Mouse (Mus musculus) ES-Bruce4 (cell line): ENCODE results near the gene H2al1i. TPM values are rescaled to one million over a fixed set of nuclear protein-coding genes. Genes with fewer than 3 reads are reported as not detected.

Experiments
- H3K27ac ChIP-seq: 2 replicates; pipeline ENCODE4 v1.5.1; 2012; ENCODE audit warnings: low read length, inconsistent platforms; ENCODE audit not compliant: insufficient read depth
- H3K27me3 ChIP-seq: 2 replicates; pipeline ENCODE4 v1.6.1; 2012; ENCODE audit warnings: mild to moderate bottlenecking, low read length, inconsistent platforms; ENCODE audit not compliant: control insufficient read depth, poor library complexity, insufficient read depth, severe bottlenecking
- H3K36me3 ChIP-seq: 2 replicates; pipeline ENCODE4 v1.6.1; 2012; ENCODE audit warnings: inconsistent platforms, mild to moderate bottlenecking, low read length, moderate library complexity; ENCODE audit not compliant: control insufficient read depth, poor library complexity, insufficient read depth, severe bottlenecking
- H3K4me1 ChIP-seq: one replicate; pipeline ENCODE4 v1.8.1; 2011; ENCODE audit warnings: low read length; ENCODE audit not compliant: control insufficient read depth, insufficient read depth
- H3K4me3 ChIP-seq: 2 replicates; pipeline ENCODE4 v1.5.1; 2011; ENCODE audit warnings: low read depth, mild to moderate bottlenecking, low read length
- H3K9ac ChIP-seq: 2 replicates; pipeline ENCODE4 v1.6.1; 2012; ENCODE audit warnings: low read depth, mild to moderate bottlenecking, inconsistent platforms; ENCODE audit not compliant: poor library complexity, severe bottlenecking
- H3K9me3 ChIP-seq: replicated peaks from 2 replicates; pipeline ENCODE4 v1.6.1; 2012; ENCODE audit warnings: mild to moderate bottlenecking, low read length, inconsistent platforms; ENCODE audit not compliant: control insufficient read depth, poor library complexity, insufficient read depth, severe bottlenecking
- CTCF ChIP-seq: IDR thresholded peaks from one replicate; pipeline ENCODE4 v1.8.1; 2011; ENCODE audit warnings: low read depth, low read length
- EP300 ChIP-seq: IDR thresholded peaks from 2 replicates; pipeline ENCODE4 v1.6.1; 2011; ENCODE audit warnings: low read depth, low read length; ENCODE audit not compliant: insufficient read depth
- POLR2A ChIP-seq: IDR thresholded peaks from one replicate; pipeline ENCODE4 v1.8.1; 2011; ENCODE audit warnings: low read length; ENCODE audit not compliant: insufficient read depth
- polyA plus RNA-seq: library from polyadenylated mRNA; stranded (reverse); fragments of >200 nt; gene quantifications from 2 replicates; pipeline ENCODE4 v1.2.4, GENCODE M21; 2011; ENCODE audit warnings: low read depth; ENCODE audit not compliant: missing spikeins, insufficient read depth, insufficient read length

H2al1i gene
- polyA plus RNA-seq, 1 experiment = not detected

GRCm38 (mm10) chrX:11360823-11361222, 36.4 kb downstream of the H2al1i start:
- TF ChIP-seq POLR2A (no peak), CTCF (no peak), EP300 (no peak)
- Histone ChIP-seq H3K27ac (no peak overlapping the region), H3K36me3 (no peaks in the 10 kb centered on the region), H3K9ac (no peak overlapping the region), H3K27me3 (no peaks in the 10 kb centered on the region), H3K9me3 (no peaks in the 10 kb centered on the region), H3K4me1 (no peaks in the 10 kb centered on the region), H3K4me3 (no peak overlapping the region)

GRCm38 (mm10) chrX:11361261-11361660, 36.8 kb downstream of the H2al1i start:
- H3K4me3 ChIP-seq = no peak overlapping the region
- no peak for TF ChIP-seq EP300
- no peak for TF ChIP-seq CTCF
- no peak for TF ChIP-seq POLR2A
- H3K4me1 ChIP-seq = no peaks in the 10 kb centered on the region
- no peaks in the 10 kb centered on the region for H3K27me3 ChIP-seq
- H3K9ac ChIP-seq = no peak overlapping the region
- H3K27ac ChIP-seq = no peak overlapping the region
- H3K36me3 ChIP-seq = no peaks in the 10 kb centered on the region
- no peaks in the 10 kb centered on the region for H3K9me3 ChIP-seq

DNA sequence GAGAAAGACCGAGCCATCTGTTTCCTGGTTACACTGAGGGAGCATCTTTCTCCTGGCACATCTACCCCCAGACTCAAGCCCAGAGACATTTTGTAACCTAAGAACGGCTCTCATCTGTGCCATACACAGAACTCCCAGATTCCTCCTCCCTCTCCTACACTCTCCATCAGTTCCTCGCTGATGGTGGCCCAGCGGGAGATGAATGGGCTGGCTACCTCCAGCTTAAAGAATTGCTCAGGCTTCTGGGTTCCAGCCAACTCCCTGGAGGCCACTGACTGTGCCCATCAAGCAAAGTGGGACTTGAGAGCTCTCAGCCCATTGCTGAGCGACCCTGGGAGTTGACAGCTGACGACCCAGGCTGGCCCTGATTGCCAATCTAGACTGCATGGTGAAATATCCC, 39.4 kb downstream of the H2al1i start:
- H3K27ac ChIP-seq = no peak overlapping the region
- no peaks in the 10 kb centered on the region for H3K4me1 ChIP-seq
- no peak overlapping the region for H3K9ac ChIP-seq
- H3K4me3 ChIP-seq = no peak overlapping the region
- H3K27me3 ChIP-seq = no peaks in the 10 kb centered on the region
- no peaks in the 10 kb centered on the region for H3K9me3 ChIP-seq
- no peak for TF ChIP-seq EP300
- TF ChIP-seq POLR2A = no peak
- no peak for TF ChIP-seq CTCF
- H3K36me3 ChIP-seq = no peaks in the 10 kb centered on the region

- TF ChIP-seq POLR2A (no peak), CTCF (no peak), EP300 (no peak)
- Histone ChIP-seq H3K36me3 (no peaks in the 10 kb centered on the region), H3K27ac (no peak overlapping the region), H3K4me3 (no peak overlapping the region), H3K4me1 (no peaks in the 10 kb centered on the region), H3K27me3 (no peaks in the 10 kb centered on the region), H3K9me3 (no peaks in the 10 kb centered on the region), H3K9ac (no peak overlapping the region)
Observed at GRCm38 (mm10) chrX:11365151-11365550, 40.7 kb downstream of the H2al1i start.

Other genes with a start within 250 kb of the H2al1i start
- gene H2al1a, start 25.4 kb upstream of the H2al1i start, polyA plus RNA-seq = not detected in 2 replicates
- not detected in 2 replicates for gene H2al1b, start 22.2 kb upstream of the H2al1i start, polyA plus RNA-seq
- not detected in 2 replicates for gene H2al1c, start 19.0 kb upstream of the H2al1i start, polyA plus RNA-seq
- gene H2al1d, start 15.8 kb upstream of the H2al1i start, polyA plus RNA-seq = not detected in 2 replicates
- gene H2al1e, start 12.7 kb upstream of the H2al1i start, polyA plus RNA-seq = not detected in 2 replicates
- not detected in 2 replicates for gene H2al1f, start 9.5 kb upstream of the H2al1i start, polyA plus RNA-seq
- not detected in 2 replicates for gene H2al1g, start 6.4 kb upstream of the H2al1i start, polyA plus RNA-seq
- gene H2al1h, start 3.2 kb upstream of the H2al1i start, polyA plus RNA-seq = not detected in 2 replicates
- not detected in 2 replicates for gene H2al1j, start 3.2 kb downstream of the H2al1i start, polyA plus RNA-seq